Mouse (Mus musculus) midbrain, embryonic 15.5 days (tissue): Measurements from ENCODE around the gene Rreb1. TPM values are rescaled to one million over a fixed set of nuclear protein-coding genes. Genes with fewer than 3 reads are reported as not detected.
"Not testable (repeated sequence)": the region's sequence is repeated elsewhere in the genome, so short reads cannot be mapped to it uniquely, and the experiment has no call there.

ENCODE experiments used
- ATAC-seq: fragments of 200-750 bp; cut with Nextera tagmentation; replicated peaks from 2 replicates; pipeline ENCODE4 v1.8.0; 2017; ENCODE audit warnings: moderate TSS enrichment
- H3K27ac ChIP-seq: fragments of 300-500 bp; sonication (generic); 2 replicates; pipeline ENCODE4 v1.5.1; 2015; ENCODE audit warnings: mild to moderate bottlenecking, inconsistent platforms
- H3K27me3 ChIP-seq: fragments of 300-500 bp; sonication (generic); replicated peaks from 2 replicates; pipeline ENCODE4 v1.6.1; 2015; ENCODE audit warnings: inconsistent platforms
- H3K36me3 ChIP-seq: fragments of 300-500 bp; sonication (generic); replicated peaks from 2 replicates; pipeline ENCODE4 v1.6.1; 2015; ENCODE audit warnings: inconsistent platforms
- H3K4me1 ChIP-seq: fragments of 300-500 bp; sonication (generic); 2 replicates; pipeline ENCODE4 v1.6.1; 2015; ENCODE audit warnings: inconsistent platforms
- H3K4me2 ChIP-seq: fragments of 300-500 bp; sonication (generic); 2 replicates; pipeline ENCODE4 v1.6.1; 2015; ENCODE audit warnings: inconsistent platforms, mild to moderate bottlenecking, moderate library complexity
- H3K4me3 ChIP-seq: fragments of 300-500 bp; sonication (generic); 2 replicates; pipeline ENCODE4 v1.5.1; 2015; ENCODE audit warnings: mild to moderate bottlenecking, inconsistent platforms
- H3K9ac ChIP-seq: fragments of 300-500 bp; sonication (generic); 2 replicates; pipeline ENCODE4 v1.6.1; 2015; ENCODE audit warnings: mild to moderate bottlenecking, inconsistent platforms
- H3K9me3 ChIP-seq: fragments of 300-500 bp; sonication (generic); 2 replicates; pipeline ENCODE4 v1.6.1; 2016; ENCODE audit warnings: inconsistent platforms
- WGBS: fragments of 180-500 bp; shearing (Covaris S2); methylation state at CpG from one replicate; pipeline ENCODE4 v1.1.7; 2015; ENCODE audit warnings: mixed read lengths; 5-methylcytosine and 5-hydroxymethylcytosine counted together
- polyA plus RNA-seq: library from polyadenylated mRNA; unstranded; fragments of >200 nt; fragmentation: Nextera tagmentation; extraction: Ambion mirVana; gene quantifications from 2 replicates; pipeline ENCODE4 v1.2.1, GENCODE M21; 2015

Rreb1 gene
- polyA plus RNA-seq, 1 experiment from 2014 or later: 3.9 TPM

DNA sequence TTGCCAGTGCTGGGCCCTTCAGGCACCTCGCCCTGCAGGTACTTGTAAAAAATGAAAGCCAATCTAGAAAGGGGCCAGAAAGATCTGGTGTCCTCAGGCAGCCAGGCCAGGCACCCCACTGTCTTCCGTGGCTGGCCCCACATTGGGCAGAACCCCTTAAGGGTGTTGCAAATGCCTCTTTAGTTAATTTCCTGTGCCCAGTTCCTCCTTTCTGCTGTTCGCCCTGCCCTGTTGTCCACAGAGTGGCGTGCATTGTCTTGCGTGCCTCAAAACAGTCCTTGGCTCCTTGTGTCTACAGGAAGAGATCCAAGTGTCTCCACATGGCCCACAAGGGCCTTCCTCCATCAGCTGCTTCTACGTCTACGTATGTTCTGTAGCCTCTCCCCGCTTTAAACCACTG, 55.3 kb downstream of the Rreb1 start:
- 78% methylated on average over 8 of the region's 8 CpGs for WGBS
- ATAC-seq: no peak
- H3K4me3 ChIP-seq: no peak overlapping the region

DNA sequence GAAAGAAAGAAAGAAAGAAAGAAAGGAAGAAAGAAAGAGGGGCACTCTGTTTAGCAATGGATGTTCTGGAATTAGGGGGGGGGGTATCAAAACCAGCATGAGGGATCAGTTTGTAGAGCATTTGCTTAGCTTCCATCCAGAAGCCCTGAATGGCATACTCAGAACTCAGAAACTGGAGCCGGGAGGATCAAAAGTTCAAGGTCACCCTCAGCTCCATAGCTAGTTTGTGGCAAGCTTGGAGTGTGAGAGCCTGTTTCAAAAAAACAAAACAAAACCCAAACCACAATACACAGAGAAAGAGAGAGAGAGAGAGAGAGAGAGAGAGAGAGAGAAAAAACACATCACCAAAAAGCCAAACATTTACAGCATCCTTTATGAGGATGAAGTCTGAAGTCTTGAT, 57.1 kb downstream of the Rreb1 start:
- ATAC-seq: no peak
- H3K27ac ChIP-seq: no peak overlapping the region
- no peak overlapping the region for H3K4me3 ChIP-seq
- H3K27me3 ChIP-seq: peaks cover 4% of the 10 kb centered on the region; the same call in 1 of the 2 replicates
- H3K36me3 ChIP-seq: no peaks in the 10 kb centered on the region
- no peak overlapping the region for H3K4me2 ChIP-seq
- 90% methylated on average over 1 of the region's 1 CpGs for WGBS
- no peak overlapping the region for H3K9ac ChIP-seq
- no peaks in the 10 kb centered on the region for H3K4me1 ChIP-seq
- no peaks in the 10 kb centered on the region for H3K9me3 ChIP-seq

More for the DNA sequence above, 55.3 kb downstream of the Rreb1 start:
- H3K9ac ChIP-seq: no peak overlapping the region
- H3K4me1 ChIP-seq: no peaks in the 10 kb centered on the region
- H3K27me3 ChIP-seq: peaks cover 13% of the 10 kb centered on the region
- no peak overlapping the region for H3K4me2 ChIP-seq
- H3K27ac ChIP-seq: no peak overlapping the region
- no peaks in the 10 kb centered on the region for H3K9me3 ChIP-seq
- H3K36me3 ChIP-seq: no peaks in the 10 kb centered on the region

DNA sequence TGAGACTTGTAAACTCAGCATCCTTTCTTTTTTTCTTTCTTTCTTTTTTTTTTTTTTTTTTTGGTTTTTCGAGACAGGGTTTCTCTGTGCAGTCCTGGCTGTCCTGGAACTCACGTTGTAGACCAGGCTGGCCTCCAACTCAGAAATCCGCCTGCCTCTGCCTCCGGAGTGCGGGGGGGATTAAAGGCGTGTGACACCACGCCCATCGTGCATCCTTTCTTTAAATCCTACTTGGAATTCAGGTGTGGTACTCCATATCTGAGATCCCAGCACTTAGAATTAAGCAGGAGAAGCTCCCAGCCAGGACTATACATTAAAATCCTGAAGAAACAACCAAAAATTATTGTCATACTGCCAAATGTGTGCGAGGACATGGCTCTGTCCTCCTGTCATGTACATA, 57.6 kb downstream of the Rreb1 start:
- not testable (repeated sequence) for ATAC-seq, H3K36me3 ChIP-seq, H3K9me3 ChIP-seq, H3K4me2 ChIP-seq, H3K27me3 ChIP-seq, H3K9ac ChIP-seq, H3K4me1 ChIP-seq, H3K4me3 ChIP-seq, H3K27ac ChIP-seq
- 88% methylated on average over 9 of the region's 9 CpGs for WGBS

DNA sequence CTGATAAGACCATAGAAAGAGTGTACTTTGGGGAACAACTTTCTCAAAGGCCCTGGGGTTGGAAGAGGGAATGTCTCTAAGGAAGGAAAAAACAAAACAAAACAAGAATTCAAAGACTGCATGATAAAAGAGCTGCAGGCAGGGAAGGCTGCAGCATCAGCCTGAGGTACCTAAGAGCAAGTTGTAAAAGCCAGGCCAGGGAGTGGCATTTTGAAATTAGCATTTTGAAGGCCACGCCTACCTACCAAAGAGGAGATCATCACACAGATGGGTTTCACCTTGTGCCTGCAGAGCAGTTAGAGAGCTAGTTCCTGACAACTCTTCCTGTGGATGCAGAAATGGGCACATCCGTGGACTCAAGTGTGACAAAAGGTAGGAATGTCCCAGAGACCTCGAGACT, 59.2 kb downstream of the Rreb1 start:
- Histone ChIP-seq H3K4me3 (no peak overlapping the region), H3K4me2 (no peak overlapping the region), H3K9me3 (no peaks in the 10 kb centered on the region), H3K36me3 (no peaks in the 10 kb centered on the region), H3K27ac (no peak overlapping the region), H3K4me1 (no peaks in the 10 kb centered on the region), H3K9ac (no peak overlapping the region), H3K27me3 (peaks cover 2% of the 10 kb centered on the region; the same call in 1 of the 2 replicates)
- WGBS: 76% methylated on average over 3 of the region's 3 CpGs
- ATAC-seq: no peak

DNA sequence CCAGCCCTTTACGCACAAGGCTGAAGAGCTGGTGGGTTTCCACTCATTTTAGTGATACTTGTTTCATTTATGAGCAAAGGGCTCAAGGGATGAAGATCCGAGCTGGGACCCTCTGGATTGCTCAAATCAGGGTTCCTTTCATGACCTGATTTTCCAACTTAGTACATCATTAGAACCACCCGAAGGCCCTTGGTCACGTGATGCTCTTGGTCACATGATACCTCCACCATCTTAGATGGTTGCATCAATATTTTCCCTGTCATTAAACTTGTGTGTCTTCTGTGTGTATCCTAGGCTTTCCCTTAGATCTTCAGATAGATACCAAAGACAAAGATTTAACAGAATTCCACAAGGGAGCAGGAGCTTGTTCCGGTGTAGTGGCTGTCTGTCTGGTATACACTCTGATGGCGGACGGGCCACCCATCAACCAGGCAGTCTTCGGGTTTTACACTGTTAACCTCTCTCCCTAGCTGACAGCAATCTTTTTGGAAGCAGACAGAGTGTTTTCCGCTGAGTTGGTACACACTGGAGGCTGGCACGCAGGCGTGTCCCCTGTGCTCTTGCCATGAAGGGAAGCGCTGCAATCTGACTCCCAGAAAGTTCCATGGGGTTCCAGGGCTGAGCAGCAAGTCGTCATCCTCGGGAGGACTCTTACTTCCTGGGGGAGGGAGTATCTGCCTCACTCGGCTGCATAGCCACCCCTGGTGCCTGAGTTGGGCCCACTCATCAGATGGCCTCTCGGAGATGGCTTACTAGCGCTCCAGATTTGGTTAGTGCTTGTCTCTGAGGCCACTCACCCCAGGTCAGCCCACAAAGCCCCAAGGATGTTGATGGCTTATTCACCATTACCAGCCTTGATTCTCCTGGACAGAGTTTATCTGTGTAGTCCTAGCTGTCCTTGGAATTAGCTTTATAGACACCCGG, 60.3 kb downstream of the Rreb1 start:
- Histone ChIP-seq H3K4me3 (no peak overlapping the region), H3K9me3 (no peaks in the 10 kb centered on the region), H3K9ac (no peak overlapping the region), H3K36me3 (no peaks in the 10 kb centered on the region), H3K27me3 (no peaks in the 10 kb centered on the region), H3K4me1 (no peaks in the 10 kb centered on the region), H3K4me2 (no peak overlapping the region), H3K27ac (no peak overlapping the region)
- ATAC-seq: no peak
- 94% methylated on average over 18 of the region's 18 CpGs for WGBS

DNA sequence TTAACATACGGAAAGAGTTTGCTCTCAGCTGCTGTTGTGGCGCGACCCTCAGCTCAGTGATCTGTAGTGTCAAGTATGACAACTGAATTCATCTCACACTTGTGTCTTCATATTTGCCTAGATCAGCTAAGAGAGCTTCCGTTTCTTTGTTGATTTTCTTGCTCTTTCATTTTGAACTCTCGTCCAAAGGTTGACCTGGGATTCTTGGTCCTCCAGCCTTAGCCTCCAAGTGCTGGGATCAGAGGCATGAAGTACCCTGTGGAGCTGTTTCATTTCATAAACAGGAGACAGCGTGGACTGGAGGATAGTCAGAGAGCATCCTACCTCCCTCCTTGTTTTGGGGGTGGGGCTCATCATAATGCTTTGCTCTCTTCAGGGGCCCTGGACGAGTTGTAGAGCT, 65.0 kb downstream of the Rreb1 start:
- ATAC-seq: no peak
- H3K4me1 ChIP-seq: no peaks in the 10 kb centered on the region
- 79% methylated on average over 7 of the region's 7 CpGs for WGBS
- no peak overlapping the region for H3K9ac ChIP-seq
- no peaks in the 10 kb centered on the region for H3K9me3 ChIP-seq
- no peak overlapping the region for H3K4me2 ChIP-seq
- H3K27ac ChIP-seq: no peak overlapping the region
- H3K4me3 ChIP-seq: no peak overlapping the region
- no peaks in the 10 kb centered on the region for H3K27me3 ChIP-seq
- H3K36me3 ChIP-seq: no peaks in the 10 kb centered on the region

DNA sequence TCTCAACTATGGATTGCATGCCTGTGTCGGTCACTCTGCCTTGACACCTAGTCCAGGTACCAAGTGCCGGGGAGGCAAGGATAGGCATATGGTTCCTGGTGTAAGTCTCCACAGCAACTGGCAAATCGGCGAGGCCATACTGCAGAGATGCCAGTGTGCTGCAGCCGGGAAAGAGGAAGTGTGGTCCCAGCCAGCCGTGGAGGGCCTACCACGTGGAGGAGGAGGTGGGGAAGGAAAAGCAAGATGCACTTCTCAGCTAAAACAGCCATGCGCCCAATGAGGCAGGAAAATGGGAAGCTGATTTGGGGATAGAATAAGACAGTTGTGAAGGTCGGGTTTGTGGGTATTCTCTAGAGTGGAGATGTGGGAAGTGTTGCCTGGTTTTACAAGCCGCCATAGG, 65.6 kb downstream of the Rreb1 start:
- Histone ChIP-seq H3K9me3 (no peaks in the 10 kb centered on the region), H3K4me1 (no peaks in the 10 kb centered on the region), H3K4me2 (no peak overlapping the region), H3K36me3 (no peaks in the 10 kb centered on the region), H3K27ac (no peak overlapping the region), H3K9ac (no peak overlapping the region), H3K4me3 (no peak overlapping the region), H3K27me3 (no peaks in the 10 kb centered on the region)
- WGBS: 83% methylated on average over 10 of the region's 10 CpGs
- no peak for ATAC-seq

DNA sequence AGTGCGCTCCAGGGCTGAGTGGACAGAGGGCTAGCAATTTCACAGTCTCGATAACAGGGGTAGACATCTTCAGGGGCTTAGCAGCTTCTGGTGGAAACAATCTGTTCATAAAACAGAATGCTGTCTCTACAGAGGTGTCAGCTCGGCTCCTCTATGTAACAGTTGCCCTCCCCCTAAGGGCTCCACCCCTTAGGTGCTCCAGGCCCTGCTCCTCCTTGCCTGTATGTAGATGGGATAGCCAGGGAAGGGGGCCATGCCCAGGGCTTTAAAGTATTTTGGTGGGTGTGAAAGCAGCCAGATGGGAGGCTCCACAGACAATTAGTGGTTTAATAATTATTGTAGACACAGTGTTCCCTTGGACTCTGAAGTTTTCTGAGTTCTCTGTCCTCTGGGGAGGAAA, 67.0 kb downstream of the Rreb1 start:
- Histone ChIP-seq H3K4me1 (no peaks in the 10 kb centered on the region), H3K4me3 (no peak overlapping the region), H3K9ac (no peak overlapping the region), H3K4me2 (no peak overlapping the region), H3K27ac (no peak overlapping the region), H3K36me3 (no peaks in the 10 kb centered on the region), H3K27me3 (no peaks in the 10 kb centered on the region), H3K9me3 (no peaks in the 10 kb centered on the region)
- ATAC-seq: no peak
- 69% methylated on average over 3 of the region's 3 CpGs for WGBS

DNA sequence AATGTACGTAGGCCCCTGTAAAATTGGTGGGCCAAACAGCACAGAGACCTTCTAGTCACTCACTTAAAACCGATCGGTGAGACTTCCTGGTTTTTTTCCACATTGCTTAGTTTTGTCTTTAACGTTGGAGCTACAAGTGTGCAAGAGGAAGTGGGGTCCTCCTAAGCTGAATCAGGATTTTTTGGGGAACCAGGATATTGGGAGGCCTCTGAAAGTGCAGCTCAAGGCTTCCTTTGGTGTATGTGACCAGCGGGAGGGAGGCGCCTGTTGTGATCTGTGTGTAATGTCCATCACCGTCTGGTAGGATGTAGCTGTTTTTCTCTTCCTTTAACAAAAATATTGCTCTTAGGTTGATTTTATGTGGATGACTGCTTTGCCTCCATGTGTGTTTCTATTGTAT, 67.4 kb downstream of the Rreb1 start:
- Histone ChIP-seq H3K9ac (no peak overlapping the region), H3K4me3 (no peak overlapping the region), H3K4me2 (no peak overlapping the region), H3K27me3 (no peaks in the 10 kb centered on the region), H3K9me3 (no peaks in the 10 kb centered on the region), H3K27ac (no peak overlapping the region), H3K4me1 (no peaks in the 10 kb centered on the region), H3K36me3 (no peaks in the 10 kb centered on the region)
- WGBS: 83% methylated on average over 7 of the region's 7 CpGs
- ATAC-seq: no peak

DNA sequence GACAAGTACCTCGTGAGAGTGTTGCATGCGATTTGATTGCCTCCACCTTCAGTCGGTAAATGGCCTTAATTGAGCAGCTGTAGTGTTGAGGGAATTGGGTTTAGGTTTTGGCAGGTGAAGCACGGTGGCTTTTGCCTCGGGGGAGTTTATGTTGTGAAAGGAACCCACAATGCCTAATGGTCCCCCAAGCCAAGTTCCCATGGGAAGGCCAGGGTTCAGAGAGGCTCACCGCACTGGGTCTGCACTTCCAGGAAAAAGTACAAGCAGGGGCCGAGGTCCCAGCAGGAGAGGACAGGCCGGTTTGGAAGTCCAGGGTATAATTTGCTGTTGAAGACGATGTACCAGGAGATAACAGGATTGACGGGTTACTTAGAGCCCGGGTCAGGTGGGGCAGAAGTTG, 68.3 kb downstream of the Rreb1 start:
- no peak overlapping the region for H3K4me3 ChIP-seq
- ATAC-seq: no peak
- H3K4me1 ChIP-seq: no peaks in the 10 kb centered on the region
- no peaks in the 10 kb centered on the region for H3K9me3 ChIP-seq
- H3K27me3 ChIP-seq: no peaks in the 10 kb centered on the region
- no peak overlapping the region for H3K4me2 ChIP-seq
- 82% methylated on average over 11 of the region's 11 CpGs for WGBS
- no peak overlapping the region for H3K9ac ChIP-seq
- no peaks in the 10 kb centered on the region for H3K36me3 ChIP-seq
- no peak overlapping the region for H3K27ac ChIP-seq

DNA sequence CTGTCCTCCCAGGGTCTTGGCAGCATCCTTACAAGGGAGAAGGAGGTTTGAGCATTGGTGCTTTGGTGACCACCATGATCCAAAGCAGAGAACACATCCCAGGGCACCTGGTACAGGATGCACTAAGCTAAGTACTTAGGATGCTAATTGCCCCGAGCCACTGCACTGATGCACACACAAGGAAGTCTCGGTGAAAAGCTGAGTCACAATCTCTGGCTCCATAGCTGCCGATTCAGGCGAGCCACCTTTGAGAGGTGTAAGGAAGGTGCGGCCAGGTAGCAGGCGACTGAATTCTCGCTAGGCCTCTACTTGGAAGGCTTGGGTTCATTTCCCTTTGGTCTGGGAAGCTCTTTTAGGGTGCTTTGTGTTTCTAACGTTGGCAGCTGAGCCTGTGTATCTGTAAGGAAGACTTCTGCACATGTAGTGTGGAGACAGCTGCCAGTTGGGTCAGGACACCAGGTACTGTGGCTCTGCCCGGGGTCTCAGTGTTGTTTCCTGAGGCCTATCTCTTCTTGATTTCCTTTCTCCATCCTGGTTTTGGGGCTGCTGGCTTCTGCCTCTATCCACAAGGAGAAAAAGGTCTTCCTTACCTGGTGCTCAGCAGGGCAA, 68.9 kb downstream of the Rreb1 start:
- no peak overlapping the region for H3K27ac ChIP-seq
- no peaks in the 10 kb centered on the region for H3K36me3 ChIP-seq
- H3K9me3 ChIP-seq: no peaks in the 10 kb centered on the region
- WGBS: 81% methylated on average over 9 of the region's 9 CpGs
- no peak overlapping the region for H3K4me2 ChIP-seq
- ATAC-seq: no peak
- no peak overlapping the region for H3K4me3 ChIP-seq
- H3K4me1 ChIP-seq: no peaks in the 10 kb centered on the region
- H3K27me3 ChIP-seq: no peaks in the 10 kb centered on the region
- H3K9ac ChIP-seq: no peak overlapping the region

DNA sequence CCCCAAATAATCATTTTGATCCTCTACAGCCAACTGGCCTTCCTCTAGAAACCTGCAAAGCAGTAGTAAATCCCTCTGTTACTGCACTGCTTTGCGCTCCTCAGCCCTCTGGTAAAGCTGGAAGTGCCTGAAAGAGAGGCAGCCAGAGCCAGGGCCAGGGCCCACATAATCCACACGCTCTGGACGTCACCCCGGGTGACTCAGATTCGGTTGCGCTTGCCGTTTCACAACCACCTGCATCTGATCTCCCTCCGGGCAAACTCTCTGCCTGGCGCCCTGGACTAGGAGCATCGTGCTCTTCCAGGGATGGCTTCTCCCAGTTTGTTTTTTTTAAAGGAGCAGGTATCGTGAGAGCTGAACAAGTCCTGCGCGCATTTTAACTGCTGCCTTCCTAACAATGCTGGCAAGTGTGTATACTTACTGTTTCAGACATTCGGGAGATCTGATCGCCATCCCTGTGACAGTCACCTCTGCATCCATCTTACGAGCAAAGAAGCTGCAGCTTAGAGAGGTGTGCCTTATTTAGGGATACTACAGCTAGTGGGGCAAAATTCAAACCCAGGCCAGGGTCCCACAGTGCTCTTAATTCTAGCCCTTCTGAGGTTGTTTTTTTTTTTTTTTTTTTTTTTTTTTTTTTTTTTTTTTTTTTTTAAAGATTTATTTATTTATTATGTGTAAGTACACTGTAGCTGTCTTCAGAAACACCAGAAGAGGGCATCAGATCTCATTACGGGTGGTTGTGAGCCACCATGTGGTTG, 69.6 kb downstream of the Rreb1 start:
- Histone ChIP-seq H3K4me3 (no peak overlapping the region), H3K4me1 (no peaks in the 10 kb centered on the region), H3K9me3 (no peaks in the 10 kb centered on the region), H3K27ac (no peak overlapping the region), H3K4me2 (no peak overlapping the region), H3K9ac (no peak overlapping the region), H3K27me3 (no peaks in the 10 kb centered on the region), H3K36me3 (no peaks in the 10 kb centered on the region)
- no peak for ATAC-seq
- 56% methylated on average over 17 of the region's 17 CpGs for WGBS
